Mouse (Mus musculus) intestine, embryonic 14.5 days (tissue): ENCODE measurements around the gene Hip1r. TPM values are rescaled to one million over a fixed set of nuclear protein-coding genes. Genes with fewer than 3 reads are reported as not detected.
"Not testable (repeated sequence)": the region's sequence is repeated elsewhere in the genome, so short reads cannot be mapped to it uniquely, and the experiment has no call there.

Source experiments
- ATAC-seq: fragments of 200-750 bp; cut with Nextera tagmentation; replicated peaks from 2 replicates; pipeline ENCODE4 v1.8.0; 2017; ENCODE audit warnings: low read depth, moderate number of reproducible peaks, moderate TSS enrichment, moderate library complexity; ENCODE audit not compliant: low FRiP score, low TSS enrichment
- DNase-seq: peaks from one replicate; pipeline ENCODE4 v3.0.0-alpha.2; 2018; ENCODE audit warnings: low spot score
- H3K27ac ChIP-seq: fragments of 300-500 bp; sonication (generic); 2 replicates; pipeline ENCODE4 v1.5.1; 2014; ENCODE audit warnings: low read depth, mild to moderate bottlenecking, control low read depth
- H3K27me3 ChIP-seq: fragments of 300-500 bp; sonication (generic); replicated peaks from 2 replicates; pipeline ENCODE4 v1.6.1; 2014; ENCODE audit warnings: low read length, control low read depth; ENCODE audit not compliant: control insufficient read depth, insufficient read depth
- H3K36me3 ChIP-seq: fragments of 300-500 bp; sonication (generic); 2 replicates; pipeline ENCODE4 v1.6.1; 2014; ENCODE audit warnings: low read length, control low read depth; ENCODE audit not compliant: control insufficient read depth, insufficient read depth
- H3K4me1 ChIP-seq: fragments of 300-500 bp; sonication (generic); replicated peaks from 2 replicates; pipeline ENCODE4 v1.6.1; 2014; ENCODE audit warnings: low read length, control low read depth, mixed read lengths; ENCODE audit not compliant: control insufficient read depth, insufficient read depth
- H3K4me2 ChIP-seq: fragments of 300-500 bp; sonication (generic); 2 replicates; pipeline ENCODE4 v1.6.1; 2014; ENCODE audit warnings: low read length
- H3K4me3 ChIP-seq: fragments of 300-500 bp; sonication (generic); 2 replicates; pipeline ENCODE4 v1.5.1; 2014; ENCODE audit warnings: low read depth, low read length, control low read depth, mixed read lengths
- H3K9ac ChIP-seq: fragments of 300-500 bp; sonication (generic); 2 replicates; pipeline ENCODE4 v1.6.1; 2014; ENCODE audit warnings: mild to moderate bottlenecking, low read length
- H3K9me3 ChIP-seq: fragments of 300-500 bp; sonication (generic); 2 replicates; pipeline ENCODE4 v1.6.1; 2016; ENCODE audit warnings: low read length, control low read depth; ENCODE audit not compliant: control insufficient read depth
- WGBS: fragments of 180-500 bp; shearing (Covaris S2); extraction: QIAGEN DNeasy Blood & Tissue Kit; methylation state at CpG from one replicate; pipeline ENCODE4 v1.1.7; 2014; 5-methylcytosine and 5-hydroxymethylcytosine counted together
- microRNA-seq: library from miRNA; unstranded; fragments of <30 nt; microRNA quantifications from one replicate; pipeline ENCODE4, GENCODE M21; 2016
- polyA plus RNA-seq: library from polyadenylated mRNA; unstranded; fragments of >200 nt; fragmentation: Nextera tagmentation; extraction: Ambion mirVana; gene quantifications from 2 replicates; pipeline ENCODE4 v1.2.1, GENCODE M21; 2014

Hip1r gene
- polyA plus RNA-seq, 1 experiment from 2014 or later: 17.5 TPM

GRCm38 (mm10) chr5:124046741-124047401 lies 73.4 kb downstream of the Hip1r start:
- peak; percentile 81 for ATAC-seq
- Histone ChIP-seq H3K4me3 (no peak overlapping the region), H3K9ac (no peak overlapping the region), H3K27me3 (no peaks in the 10 kb centered on the region), H3K9me3 (no peaks in the 10 kb centered on the region), H3K36me3 (no peaks in the 10 kb centered on the region), H3K27ac (peak overlapping the region; percentile 47), H3K4me1 (peaks cover 24% of the 10 kb centered on the region), H3K4me2 (no peak overlapping the region)
- 80% methylated on average over 7 of the region's 7 CpGs for WGBS
- no peak for DNase-seq

DNA sequence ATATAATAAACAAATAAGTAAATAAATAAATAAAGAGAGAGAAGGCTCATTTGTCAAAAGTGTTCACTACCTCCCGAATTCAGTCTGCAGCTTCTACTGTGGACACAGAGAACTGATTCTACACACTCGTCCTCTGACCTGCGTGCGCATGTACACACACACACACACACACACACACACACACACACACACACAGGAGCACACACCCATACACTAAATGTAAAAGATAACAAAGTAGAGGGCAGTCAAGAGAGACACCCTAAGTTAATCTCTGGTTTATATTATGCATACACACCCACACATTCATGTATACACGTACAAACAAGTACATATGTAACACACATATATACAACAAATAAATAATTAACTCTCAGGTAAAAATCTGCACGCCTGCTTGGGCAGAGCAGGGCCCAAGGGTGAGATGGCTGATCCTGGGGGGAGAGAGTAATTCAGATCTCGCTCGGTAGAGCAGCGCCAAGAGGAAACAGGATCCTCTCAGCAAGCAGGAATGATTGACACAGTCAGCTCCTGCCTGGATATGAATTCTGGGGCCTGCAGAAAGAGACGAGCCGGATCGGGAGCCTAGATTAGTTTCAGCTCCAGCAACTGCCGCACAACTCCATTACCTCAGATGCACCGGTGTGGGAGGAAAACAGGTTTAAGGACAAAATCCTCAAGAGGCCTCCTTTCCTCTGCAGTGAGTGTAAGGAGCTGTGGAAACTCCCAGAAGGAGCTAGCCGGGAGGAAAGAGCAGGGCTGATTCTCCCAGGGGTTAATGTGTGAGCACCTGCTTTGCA lies 76.0 kb downstream of the Hip1r start:
- DNase-seq (no peak), ATAC-seq (no peak)
- H3K27ac ChIP-seq: peak overlapping the region; percentile 20

GRCm38 (mm10) chr5:124050095-124051050 lies 76.9 kb downstream of the Hip1r start:
- no peak for ATAC-seq
- WGBS: 60% methylated on average over 14 of the region's 14 CpGs
- Histone ChIP-seq H3K27ac (peak overlapping the region; percentile 20), H3K4me2 (no peak overlapping the region), H3K4me1 (peaks cover 19% of the 10 kb centered on the region), H3K9me3 (no peaks in the 10 kb centered on the region), H3K27me3 (no peaks in the 10 kb centered on the region), H3K9ac (0 out of 2 replicates have a peak overlapping the region, but pooled peaks have one; percentile 2), H3K36me3 (no peaks in the 10 kb centered on the region), H3K4me3 (no peak overlapping the region)
- no peak for DNase-seq

More for the DNA sequence above, 76.0 kb downstream of the Hip1r start:
- Histone ChIP-seq H3K4me3 (no peak overlapping the region), H3K36me3 (no peaks in the 10 kb centered on the region), H3K9ac (0 out of 2 replicates have a peak overlapping the region, but pooled peaks have one; percentile 2), H3K9me3 (no peaks in the 10 kb centered on the region), H3K4me2 (no peak overlapping the region), H3K4me1 (peaks cover 22% of the 10 kb centered on the region), H3K27me3 (no peaks in the 10 kb centered on the region)
- WGBS: 70% methylated on average over 15 of the region's 15 CpGs

DNA sequence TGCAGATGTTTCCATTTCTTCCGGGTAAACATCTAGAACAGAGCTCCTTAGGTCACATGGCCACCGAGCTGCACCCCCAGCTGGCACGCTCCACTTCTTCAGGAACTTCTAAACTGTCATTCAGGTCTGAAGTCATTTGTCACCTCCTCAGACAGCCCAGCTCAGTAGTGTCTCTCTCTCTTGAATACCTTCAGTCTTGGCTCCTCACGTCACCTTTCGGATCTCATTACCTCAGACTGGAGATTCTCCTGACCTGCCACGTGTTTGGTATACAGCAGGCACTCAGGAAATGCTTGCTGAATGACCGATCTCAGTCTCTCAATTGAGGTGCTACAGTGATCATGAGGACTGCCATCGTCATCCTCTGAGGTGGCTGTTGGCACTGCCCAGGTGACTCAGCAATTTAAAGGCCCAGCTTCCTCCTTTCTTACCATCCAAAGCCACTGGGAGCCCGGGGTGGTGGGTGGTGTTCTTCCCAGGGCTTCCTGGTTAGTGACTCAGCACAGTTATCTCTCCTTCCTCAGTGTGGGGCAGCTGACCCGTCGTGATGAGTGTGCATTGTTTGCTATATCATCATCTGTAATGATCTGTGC lies 78.6 kb downstream of the Hip1r start:
- no peaks in the 10 kb centered on the region for H3K27me3 ChIP-seq
- H3K4me3 ChIP-seq: no peak overlapping the region
- 74% methylated on average over 11 of the region's 11 CpGs for WGBS
- DNase-seq (no peak), ATAC-seq (0 out of 2 replicates have a peak, but pooled peaks have one; percentile 43)
- no peak overlapping the region for H3K4me2 ChIP-seq
- H3K9ac ChIP-seq: no peak overlapping the region
- no peaks in the 10 kb centered on the region for H3K9me3 ChIP-seq
- no peaks in the 10 kb centered on the region for H3K36me3 ChIP-seq
- H3K27ac ChIP-seq: no peak overlapping the region
- peaks cover 14% of the 10 kb centered on the region for H3K4me1 ChIP-seq

GRCm38 (mm10) chr5:124052641-124053040 lies 79.2 kb downstream of the Hip1r start:
- H3K36me3 ChIP-seq, H3K4me2 ChIP-seq, ATAC-seq, DNase-seq, H3K27me3 ChIP-seq, H3K4me1 ChIP-seq, H3K9ac ChIP-seq, H3K9me3 ChIP-seq, H3K27ac ChIP-seq, H3K4me3 ChIP-seq: not testable (repeated sequence)
- 90% methylated on average over 7 of the region's 7 CpGs for WGBS

Small RNA genes lying within 50 kb of the gene (microRNA-seq; reads per million reads assigned to microRNA genes)
- 0.59 reads per million for gene Mir7032

Other genes with a start within 250 kb of the Hip1r start
- 104 and 120 TPM in 2 replicates for gene Rsrc2, start 224.2 kb upstream of the Hip1r start, polyA plus RNA-seq
- gene Kntc1, start 223.9 kb upstream of the Hip1r start, polyA plus RNA-seq: 35.2 and 35.9 TPM in 2 replicates
- 0.15 TPM in 1 of 2 replicates, not detected in the other for gene Hcar2, start 108.1 kb upstream of the Hip1r start, polyA plus RNA-seq
- 1.9 and 2.0 TPM in 2 replicates for gene Hcar1, start 93.6 kb upstream of the Hip1r start, polyA plus RNA-seq
- 118 and 129 TPM in 2 replicates for gene Denr, start 66.5 kb upstream of the Hip1r start, polyA plus RNA-seq
- 1.4 and 2.3 TPM in 2 replicates for gene Gm43518, start 46.2 kb upstream of the Hip1r start, polyA plus RNA-seq
- gene Ccdc62, start 42.9 kb upstream of the Hip1r start, polyA plus RNA-seq: 5.5 and 9.1 TPM in 2 replicates
- gene Vps37b, start 58.6 kb downstream of the Hip1r start, polyA plus RNA-seq: 26.4 and 27.7 TPM in 2 replicates
- gene Abcb9, start 122.2 kb downstream of the Hip1r start, polyA plus RNA-seq: 1.5 and 1.8 TPM in 2 replicates
- 17.1 and 18.0 TPM in 2 replicates for gene Ogfod2, start 138.7 kb downstream of the Hip1r start, polyA plus RNA-seq
- 93.8 and 99.9 TPM in 2 replicates for gene Arl6ip4, start 142.5 kb downstream of the Hip1r start, polyA plus RNA-seq